Mouse (Mus musculus) limb, embryonic 10.5 days (tissue): ENCODE results near the gene Ect2l. TPM values are rescaled to one million over a fixed set of nuclear protein-coding genes. Genes with fewer than 3 reads are reported as not detected.
A peak's percentile ranks its signal among the peaks of the same experiment; 100 is the strongest.
"Not testable (repeated sequence)": the region's sequence is repeated elsewhere in the genome, so short reads cannot be mapped to it uniquely, and the experiment has no call there.

Experiments
- DNase-seq: peaks from one replicate; pipeline ENCODE4 v3.0.0-alpha.2; 2017; ENCODE audit warnings: low spot score
- H3K27ac ChIP-seq: fragments of 300-500 bp; sonication (generic); 2 replicates; pipeline ENCODE4 v1.5.1; 2016; ENCODE audit warnings: mild to moderate bottlenecking
- H3K27me3 ChIP-seq: fragments of 300-500 bp; sonication (generic); 2 replicates; pipeline ENCODE4 v1.6.1; 2016; ENCODE audit warnings: low read depth, mild to moderate bottlenecking; ENCODE audit not compliant: poor library complexity, severe bottlenecking
- H3K36me3 ChIP-seq: fragments of 300-500 bp; sonication (generic); 2 replicates; pipeline ENCODE4 v1.6.1; 2016; ENCODE audit warnings: mild to moderate bottlenecking, moderate library complexity
- H3K4me1 ChIP-seq: fragments of 300-500 bp; sonication (generic); 2 replicates; pipeline ENCODE4 v1.6.1; 2016
- H3K4me3 ChIP-seq: fragments of 300-500 bp; sonication (generic); 2 replicates; pipeline ENCODE4 v1.5.1; 2016; ENCODE audit warnings: mild to moderate bottlenecking, moderate library complexity
- H3K9me3 ChIP-seq: fragments of 300-500 bp; sonication (generic); replicated peaks from 2 replicates; pipeline ENCODE4 v1.6.1; 2016; ENCODE audit warnings: mild to moderate bottlenecking
- WGBS: fragments of 180-500 bp; shearing (Covaris S2); methylation state at CpG from one replicate; pipeline ENCODE4 v1.1.7; 2016; 5-methylcytosine and 5-hydroxymethylcytosine counted together
- polyA plus RNA-seq: library from polyadenylated mRNA; unstranded; fragments of >200 nt; fragmentation: Nextera tagmentation; extraction: Ambion mirVana; gene quantifications from 2 replicates; pipeline ENCODE4 v1.2.1, GENCODE M21; 2016

Ect2l gene
- polyA plus RNA-seq, 1 experiment from 2014 or later: 0.54 TPM

DNA sequence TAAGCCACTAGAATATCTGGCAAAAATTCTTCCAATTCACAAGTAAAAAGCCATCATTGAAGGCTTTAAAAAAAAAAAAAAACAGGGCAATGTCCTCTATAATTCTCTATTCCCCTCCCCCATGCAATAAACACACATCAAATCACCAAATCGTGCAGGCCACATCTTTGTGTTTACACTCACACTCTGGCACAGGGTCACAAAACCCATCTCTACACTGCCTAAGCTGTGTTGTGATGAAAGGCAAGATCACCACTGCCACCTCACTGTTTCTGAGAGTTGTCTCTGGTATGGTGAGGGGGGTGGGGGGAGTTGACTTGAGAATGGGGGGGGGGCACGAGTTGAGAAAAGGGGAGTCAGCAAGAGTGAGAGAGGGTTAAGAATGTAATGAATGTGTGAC lies 33.4 kb downstream of the Ect2l start:
- no peaks in the 10 kb centered on the region for H3K4me1 ChIP-seq
- DNase-seq: no peak
- no peaks in the 10 kb centered on the region for H3K27me3 ChIP-seq
- H3K9me3 ChIP-seq: no peaks in the 10 kb centered on the region
- no peak overlapping the region for H3K27ac ChIP-seq
- H3K36me3 ChIP-seq: no peaks in the 10 kb centered on the region
- 65% methylated on average over 2 of the region's 2 CpGs for WGBS
- no peak overlapping the region for H3K4me3 ChIP-seq

DNA sequence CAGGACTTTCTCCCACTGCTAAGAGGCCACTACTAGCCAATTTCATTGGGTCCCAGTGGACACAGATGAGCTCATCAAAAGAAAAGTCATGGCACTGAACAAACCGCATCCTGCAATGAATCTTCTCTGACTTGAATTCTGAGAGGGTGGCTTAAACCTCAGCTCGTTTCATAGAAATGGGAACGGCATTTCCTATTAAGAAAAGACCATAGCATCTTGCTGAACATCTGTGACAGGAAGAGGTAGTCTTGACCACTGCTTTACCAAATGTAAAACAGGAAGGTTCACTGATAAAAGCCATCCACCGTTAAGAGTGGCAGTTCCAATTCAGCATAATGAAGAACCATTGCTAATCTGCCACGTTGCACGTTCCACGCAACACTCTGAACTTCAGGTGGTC lies 34.0 kb downstream of the Ect2l start:
- Histone ChIP-seq H3K27me3 (no peaks in the 10 kb centered on the region), H3K4me3 (no peak overlapping the region), H3K36me3 (no peaks in the 10 kb centered on the region), H3K27ac (no peak overlapping the region), H3K4me1 (no peaks in the 10 kb centered on the region), H3K9me3 (no peaks in the 10 kb centered on the region)
- no peak for DNase-seq
- 91% methylated on average over 7 of the region's 7 CpGs for WGBS

DNA sequence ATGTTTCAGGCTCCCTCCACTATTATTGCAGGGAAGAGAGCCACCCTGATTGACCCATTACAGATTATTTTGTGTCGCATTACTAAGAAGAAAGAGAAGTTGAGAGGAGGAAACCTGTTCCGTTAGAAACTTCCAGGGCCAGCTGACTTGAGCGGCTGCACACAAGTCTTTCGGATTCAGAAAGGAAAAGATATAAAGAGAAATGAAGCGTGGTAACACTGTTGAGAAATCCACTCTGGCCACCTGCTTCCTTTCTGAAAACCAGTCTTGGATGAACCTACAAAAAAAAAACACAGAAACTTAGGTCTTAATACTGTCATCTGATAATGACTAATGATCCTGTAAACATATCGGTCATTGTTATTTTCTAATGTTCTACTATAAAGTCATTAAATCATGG lies 35.6 kb downstream of the Ect2l start:
- 92% methylated on average over 6 of the region's 6 CpGs for WGBS
- Histone ChIP-seq H3K27ac (no peak overlapping the region), H3K4me3 (no peak overlapping the region), H3K9me3 (no peaks in the 10 kb centered on the region), H3K4me1 (no peaks in the 10 kb centered on the region), H3K36me3 (no peaks in the 10 kb centered on the region), H3K27me3 (no peaks in the 10 kb centered on the region)
- DNase-seq: no peak

DNA sequence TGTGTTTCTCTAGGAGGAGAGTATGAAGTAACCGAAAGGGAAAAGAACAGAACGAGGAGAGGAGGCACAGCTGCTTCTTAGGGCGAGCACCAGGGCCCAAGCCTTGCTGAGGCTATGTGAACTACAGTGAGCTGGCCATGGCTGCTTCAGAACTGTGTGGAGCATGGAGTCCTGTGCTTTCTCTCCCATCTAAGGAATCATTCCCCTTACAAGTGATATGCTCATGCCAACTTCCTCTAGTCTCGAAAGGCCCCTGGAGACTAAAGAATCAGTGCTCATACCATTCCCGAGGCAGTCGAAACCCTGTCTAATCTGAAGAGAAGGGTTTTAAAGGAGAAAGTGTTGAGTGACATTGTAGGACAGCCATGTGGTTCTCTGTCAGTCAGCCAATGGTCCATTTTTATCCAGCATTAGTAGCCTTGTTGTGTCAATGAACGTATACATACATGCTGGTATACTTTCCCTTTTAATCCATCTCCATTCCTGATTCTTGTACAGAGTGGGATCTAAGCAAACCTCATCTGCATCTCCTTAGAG lies 48.2 kb downstream of the Ect2l start:
- no peaks in the 10 kb centered on the region for H3K27me3 ChIP-seq
- no peak for DNase-seq
- 89% methylated on average over 7 of the region's 7 CpGs for WGBS

DNA sequence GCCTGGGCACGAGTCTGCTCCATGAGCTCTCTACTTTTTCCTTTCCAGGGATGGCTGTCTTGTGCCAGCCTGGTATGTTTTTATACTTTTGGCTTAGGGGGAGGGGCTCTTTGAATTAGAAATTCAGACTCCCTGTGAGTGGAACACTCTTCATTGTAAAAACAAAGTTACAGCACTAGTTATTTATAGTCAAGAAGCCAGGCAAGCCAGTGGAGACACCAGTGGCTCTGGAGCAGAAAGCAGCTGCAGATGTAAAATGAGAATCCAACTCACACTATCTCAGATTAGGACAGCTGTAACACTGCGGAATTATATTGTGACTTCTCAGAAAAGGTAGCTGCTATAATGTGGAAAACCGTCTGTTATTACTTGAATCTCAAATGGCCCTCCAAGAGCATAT lies 63.5 kb downstream of the Ect2l start:
- no peak overlapping the region for H3K27ac ChIP-seq
- no peaks in the 10 kb centered on the region; the same call in 1 of the 2 replicates for H3K4me1 ChIP-seq
- no peaks in the 10 kb centered on the region for H3K9me3 ChIP-seq
- H3K27me3 ChIP-seq: no peaks in the 10 kb centered on the region
- no peak overlapping the region for H3K4me3 ChIP-seq
- WGBS: 82% methylated on average over 3 of the region's 3 CpGs
- no peaks in the 10 kb centered on the region for H3K36me3 ChIP-seq
- DNase-seq: no peak

More for the DNA sequence above, 48.2 kb downstream of the Ect2l start:
- H3K9me3 ChIP-seq: no peaks in the 10 kb centered on the region
- H3K36me3 ChIP-seq: no peaks in the 10 kb centered on the region
- no peaks in the 10 kb centered on the region for H3K4me1 ChIP-seq
- H3K27ac ChIP-seq: no peak overlapping the region
- H3K4me3 ChIP-seq: no peak overlapping the region

DNA sequence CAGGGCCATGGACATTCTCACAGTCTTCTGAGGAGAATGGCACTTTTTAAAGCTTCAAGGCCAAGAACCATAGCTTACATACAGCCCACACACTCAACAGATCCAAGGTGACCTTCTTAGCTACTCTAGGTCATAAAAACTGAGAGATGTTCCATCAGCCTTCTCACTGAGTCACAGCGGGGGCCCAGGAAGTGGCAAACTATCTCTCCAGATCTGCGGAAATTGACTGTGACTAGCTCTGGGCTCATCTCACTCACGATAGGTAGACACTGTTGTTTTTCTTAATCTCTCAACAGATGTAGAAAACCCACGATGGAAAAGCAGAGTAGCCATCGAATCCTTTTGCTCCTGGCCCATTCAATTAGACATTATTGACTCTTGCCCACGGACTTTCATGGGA lies 68.5 kb downstream of the Ect2l start:
- H3K27ac ChIP-seq: no peak overlapping the region
- H3K27me3 ChIP-seq: no peaks in the 10 kb centered on the region
- H3K4me3 ChIP-seq: no peak overlapping the region
- DNase-seq: no peak
- no peaks in the 10 kb centered on the region for H3K9me3 ChIP-seq
- WGBS: 89% methylated on average over 6 of the region's 6 CpGs
- no peaks in the 10 kb centered on the region; the same call in 1 of the 2 replicates for H3K4me1 ChIP-seq
- H3K36me3 ChIP-seq: no peaks in the 10 kb centered on the region

DNA sequence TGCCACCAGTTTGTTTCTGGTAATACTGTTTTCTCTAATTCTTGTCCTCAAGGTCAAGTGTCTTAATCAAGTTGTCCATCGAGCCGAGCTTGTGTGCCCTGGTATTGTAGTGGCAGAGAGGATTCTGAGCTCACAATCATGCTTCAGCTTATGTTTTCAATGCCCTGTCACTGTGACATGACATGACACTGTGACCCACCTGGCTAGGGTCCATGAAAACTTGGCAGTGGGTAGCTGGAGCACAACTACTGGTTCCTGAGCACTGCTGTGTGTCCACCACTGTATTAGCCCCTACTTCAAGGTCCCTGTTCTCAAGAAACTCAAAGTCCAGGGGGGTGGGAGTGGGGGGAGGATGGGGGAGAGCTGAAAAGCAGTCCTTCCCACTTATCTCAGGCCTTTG lies 69.3 kb downstream of the Ect2l start:
- 93% methylated on average over 2 of the region's 2 CpGs for WGBS
- no peak for DNase-seq
- H3K9me3 ChIP-seq: no peaks in the 10 kb centered on the region
- no peak overlapping the region for H3K4me3 ChIP-seq
- no peaks in the 10 kb centered on the region for H3K36me3 ChIP-seq
- no peaks in the 10 kb centered on the region for H3K27me3 ChIP-seq
- no peaks in the 10 kb centered on the region; the same call in 1 of the 2 replicates for H3K4me1 ChIP-seq
- no peak overlapping the region for H3K27ac ChIP-seq

DNA sequence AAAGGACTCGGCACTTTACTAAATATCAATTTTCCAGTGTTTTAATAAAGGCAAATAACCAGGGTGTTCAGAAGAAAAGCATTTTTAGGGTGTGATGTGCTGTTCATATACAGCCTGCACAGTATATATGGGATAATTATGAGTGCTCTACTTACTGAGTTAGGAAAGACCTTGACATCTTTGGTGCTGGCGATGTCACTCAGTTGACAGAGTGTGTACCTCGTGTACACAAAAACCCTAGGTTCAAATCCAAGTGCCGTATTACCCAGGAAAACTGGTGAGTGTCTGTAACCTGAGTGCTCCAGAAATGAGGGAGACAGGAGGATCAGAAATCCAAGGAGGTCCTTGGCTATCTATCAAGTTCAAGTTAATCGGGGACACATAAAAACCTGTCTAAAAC lies 71.1 kb downstream of the Ect2l start:
- no peak overlapping the region for H3K27ac ChIP-seq
- peak overlapping the region; percentile 33 for H3K4me3 ChIP-seq
- WGBS: 90% methylated on average over 5 of the region's 5 CpGs
- DNase-seq: no peak
- no peaks in the 10 kb centered on the region for H3K4me1 ChIP-seq
- no peaks in the 10 kb centered on the region for H3K27me3 ChIP-seq
- H3K9me3 ChIP-seq: no peaks in the 10 kb centered on the region
- no peaks in the 10 kb centered on the region for H3K36me3 ChIP-seq

DNA sequence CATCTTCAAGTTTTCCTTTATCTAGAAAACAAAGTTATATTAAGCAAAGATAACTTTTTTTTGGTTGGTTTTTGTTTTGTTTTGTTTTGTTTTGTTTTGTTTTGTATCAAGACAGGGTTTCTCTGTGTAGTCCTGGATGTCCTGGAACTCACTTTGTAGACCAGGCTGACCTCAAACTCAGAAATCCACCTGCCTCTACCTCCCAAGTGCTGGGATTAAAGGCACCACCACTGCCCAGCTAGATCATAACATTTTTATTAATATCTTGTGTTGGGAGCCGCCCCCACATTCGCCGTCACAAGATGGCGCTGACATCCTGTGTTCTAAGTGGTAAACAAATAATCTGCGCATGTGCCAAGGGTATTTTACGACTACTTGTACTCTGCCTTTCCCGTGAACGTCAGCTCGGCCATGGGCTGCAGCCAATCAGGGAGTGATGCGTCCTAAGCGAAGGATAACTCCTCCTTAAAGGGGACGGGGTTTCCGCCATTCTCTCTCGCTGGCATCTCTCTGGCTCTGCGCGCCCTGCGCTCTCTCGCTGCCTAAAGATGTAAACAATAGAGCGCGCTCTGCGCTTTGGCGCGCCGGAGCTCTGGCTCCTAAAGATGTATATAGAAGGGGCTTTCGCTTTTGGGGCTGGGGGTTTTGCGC lies 71.7 kb downstream of the Ect2l start:
- H3K4me3 ChIP-seq: peak overlapping the region; percentile 33
- H3K4me1 ChIP-seq, DNase-seq, H3K27ac ChIP-seq, H3K27me3 ChIP-seq, H3K9me3 ChIP-seq, H3K36me3 ChIP-seq: not testable (repeated sequence)
- WGBS: 84% methylated on average over 14 of the region's 26 CpGs

DNA sequence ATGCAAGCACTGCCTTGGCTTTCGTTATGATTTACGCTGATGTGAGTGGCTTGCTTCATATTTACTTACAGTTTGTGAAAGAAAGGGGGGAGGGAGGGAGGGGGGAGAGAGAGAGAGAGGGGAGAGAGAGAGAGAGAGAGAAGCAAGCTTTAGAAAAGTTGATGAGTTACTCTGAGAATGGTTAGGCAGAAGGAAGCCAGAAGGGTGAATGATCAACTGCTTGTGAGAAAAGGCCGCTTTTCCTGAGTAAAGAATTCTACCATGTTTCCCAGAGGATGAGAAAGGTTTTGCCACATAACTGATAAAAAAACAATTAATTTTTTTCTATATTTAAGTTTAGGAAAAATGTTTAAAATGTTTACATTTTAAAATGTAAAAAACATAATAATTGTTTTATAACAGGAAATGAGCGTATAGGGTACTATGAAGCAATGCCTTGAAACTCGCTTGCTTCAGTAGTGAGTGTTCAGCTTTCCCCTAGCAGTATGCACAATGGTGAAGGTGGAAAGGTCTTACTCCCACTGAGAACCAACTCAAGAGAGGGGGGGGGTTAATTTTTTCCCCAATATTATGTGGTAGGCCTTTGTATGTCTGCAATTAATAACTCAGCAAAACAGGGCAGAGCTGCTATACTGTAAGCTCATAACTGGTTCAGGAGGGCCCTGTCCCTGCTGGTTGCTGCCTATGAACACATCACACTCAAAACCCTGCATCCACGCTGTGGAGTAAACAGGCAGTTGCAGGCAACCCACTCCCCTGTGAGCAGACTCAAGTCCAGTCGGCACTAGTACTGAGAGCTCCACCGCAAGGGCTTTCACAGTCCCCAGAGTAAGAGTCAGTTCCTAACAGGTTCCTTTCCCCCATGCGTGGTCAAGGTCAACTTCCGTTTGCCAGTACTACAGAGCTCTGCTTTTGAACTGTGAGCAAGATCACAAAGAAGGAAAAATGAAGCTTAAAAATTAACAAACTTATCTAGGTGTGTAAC lies 78.7 kb downstream of the Ect2l start:
- H3K27ac ChIP-seq: no peak overlapping the region
- H3K9me3 ChIP-seq: no peaks in the 10 kb centered on the region
- WGBS: 92% methylated on average over 10 of the region's 10 CpGs
- H3K36me3 ChIP-seq: peaks cover 6% of the 10 kb centered on the region; the same call in 1 of the 2 replicates
- no peaks in the 10 kb centered on the region for H3K4me1 ChIP-seq
- H3K4me3 ChIP-seq: no peak overlapping the region
- DNase-seq: no peak
- no peaks in the 10 kb centered on the region for H3K27me3 ChIP-seq

DNA sequence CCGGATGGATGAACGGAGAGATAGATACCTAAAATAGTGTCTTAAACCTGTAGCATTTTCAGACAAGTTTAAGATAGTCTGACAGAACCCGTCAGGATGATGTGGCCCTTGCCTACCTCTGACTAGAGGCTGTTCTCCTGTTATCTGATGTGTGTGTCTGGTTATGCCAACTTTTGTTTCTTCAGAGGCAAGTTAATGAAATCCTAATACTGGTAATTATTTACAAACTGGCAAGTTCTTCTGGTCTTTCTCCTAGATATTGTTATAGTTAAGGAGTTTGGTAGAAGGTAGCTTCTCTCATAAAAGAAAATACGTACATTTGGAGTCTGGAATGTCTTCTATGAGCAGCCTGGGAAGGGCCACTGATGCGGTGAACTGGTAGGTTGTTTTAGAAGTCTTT lies 80.4 kb downstream of the Ect2l start:
- DNase-seq: no peak
- no peaks in the 10 kb centered on the region for H3K27me3 ChIP-seq
- H3K4me1 ChIP-seq: no peaks in the 10 kb centered on the region
- no peak overlapping the region for H3K4me3 ChIP-seq
- no peaks in the 10 kb centered on the region for H3K9me3 ChIP-seq
- 96% methylated on average over 5 of the region's 5 CpGs for WGBS
- H3K36me3 ChIP-seq: peaks cover 19% of the 10 kb centered on the region
- H3K27ac ChIP-seq: no peak overlapping the region

DNA sequence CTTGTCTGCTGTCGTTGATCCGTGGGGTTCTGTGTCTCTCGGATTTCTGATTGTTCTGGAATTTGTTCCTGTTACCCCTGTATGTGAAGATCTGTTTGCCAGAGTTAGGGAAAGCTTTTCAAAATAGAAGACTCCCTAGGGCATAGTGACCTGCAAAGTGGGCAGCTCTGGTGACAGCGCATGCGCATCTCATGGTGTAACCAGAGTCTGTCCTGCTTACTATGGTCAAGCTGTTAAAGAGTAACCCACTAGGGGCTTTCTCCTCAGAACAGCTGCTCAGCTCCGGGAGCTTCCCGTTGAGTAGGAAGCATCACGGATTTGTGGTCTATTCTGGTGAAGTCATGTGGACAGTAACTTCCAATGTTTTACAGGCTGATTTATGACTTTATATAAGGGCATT lies 92.4 kb downstream of the Ect2l start:
- Histone ChIP-seq H3K4me3 (no peak overlapping the region), H3K36me3 (peaks cover 84% of the 10 kb centered on the region)
- WGBS: 91% methylated on average over 8 of the region's 8 CpGs

DNA sequence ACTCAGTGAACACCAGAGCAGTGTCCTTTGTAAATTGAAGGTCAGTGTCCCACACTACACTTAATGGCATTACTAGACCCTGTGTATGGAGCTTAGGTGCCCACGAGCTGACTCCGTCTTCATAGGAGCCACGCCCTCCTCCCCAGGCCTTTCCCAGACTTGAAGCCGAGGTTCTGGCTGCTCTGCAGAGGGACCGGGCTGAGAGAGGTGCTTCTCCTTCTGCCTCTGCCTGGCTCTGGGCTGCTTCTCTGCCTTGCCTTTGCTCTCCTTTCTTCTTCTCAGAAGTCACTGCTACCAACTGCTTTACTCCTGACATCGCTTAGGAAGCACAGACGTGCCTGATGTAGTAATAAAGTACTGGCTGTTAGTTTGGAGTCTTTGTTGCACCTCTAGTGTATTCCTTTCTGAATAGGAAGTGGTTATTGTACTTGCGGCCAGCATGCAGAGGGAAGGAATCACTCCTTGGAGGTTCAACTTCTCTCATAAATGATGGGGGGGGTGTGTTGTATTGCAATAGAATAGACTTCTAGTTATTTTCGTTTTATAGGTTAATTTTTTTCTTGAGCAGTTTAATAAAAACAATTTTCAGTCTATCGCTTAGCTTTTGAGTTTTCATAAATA lies 97.1 kb downstream of the Ect2l start:
- Histone ChIP-seq H3K27me3 (no peaks in the 10 kb centered on the region), H3K9me3 (no peaks in the 10 kb centered on the region), H3K4me3 (no peak overlapping the region), H3K27ac (no peak overlapping the region), H3K36me3 (peaks cover 47% of the 10 kb centered on the region), H3K4me1 (no peaks in the 10 kb centered on the region; the same call in 1 of the 2 replicates)
- DNase-seq: no peak
- 84% methylated on average over 10 of the region's 10 CpGs for WGBS

More for the DNA sequence above, 92.4 kb downstream of the Ect2l start:
- Histone ChIP-seq H3K27me3 (no peaks in the 10 kb centered on the region), H3K9me3 (no peaks in the 10 kb centered on the region), H3K27ac (no peak overlapping the region), H3K4me1 (no peaks in the 10 kb centered on the region)
- DNase-seq: no peak
